Mouse (Mus musculus) left cerebral cortex, postnatal 25 days (tissue): ENCODE results near the gene Gse1. TPM values are rescaled to one million over a fixed set of nuclear protein-coding genes. Genes with fewer than 3 reads are reported as not detected.

ENCODE experiments used
- DNase-seq, 2 experiments: peaks; one replicate each; pipeline ENCODE4 v3.0.0; 2022; ENCODE audit warnings: low spot score in 2 of 2, mixed read lengths in 1 of 2
- intact Hi-C: fragments of 180-260 bp; cut with DNase I; formaldehyde crosslinking; loops from one replicate; pipeline ENCODE4 v1.15.1; 2025
- total RNA-seq, 2 experiments: library from RNA; stranded (reverse); gene quantifications; 2 replicates each; pipeline ENCODE4 v1.2.3; 2021

Gse1 gene
- total RNA-seq, 2 experiments from 2014 or later: 74.2 to 79.4 TPM

- intact Hi-C loops: no loop called here
- DNase-seq: no peak
These were observed 20.1 kb upstream of the Gse1 start for GRCm38 (mm10) chr8:120208113-120208512.

- no peak for DNase-seq
- intact Hi-C loops: no loop called here
These were observed 16.9 kb upstream of the Gse1 start for GRCm38 (mm10) chr8:120211345-120211744.

- intact Hi-C loops: no loop called here
- DNase-seq: no peak
These were observed 15.7 kb upstream of the Gse1 start for GRCm38 (mm10) chr8:120212596-120212995.

GRCm38 (mm10) chr8:120213229-120213628, 15.0 kb upstream of the Gse1 start:
- intact Hi-C loops: no loop called here
- DNase-seq: no peak

GRCm38 (mm10) chr8:120213939-120214338, 14.3 kb upstream of the Gse1 start:
- no peak for DNase-seq
- intact Hi-C loops: no loop called here

- no peak for DNase-seq
- intact Hi-C loops: no loop called here
These were observed 12.7 kb upstream of the Gse1 start for GRCm38 (mm10) chr8:120215416-120216141.

- intact Hi-C loops: no loop called here
- peak in 1 of 2 experiments; percentile 55 for DNase-seq
These were observed 11.1 kb upstream of the Gse1 start for GRCm38 (mm10) chr8:120216855-120217830.

GRCm38 (mm10) chr8:120222548-120222947, 5.7 kb upstream of the Gse1 start:
- intact Hi-C loops: no loop called here
- no peak for DNase-seq

GRCm38 (mm10) chr8:120224521-120225420, 3.5 kb upstream of the Gse1 start:
- DNase-seq: no peak
- intact Hi-C loops: loop anchor here (5.0 kb wide), 1 partner anchor 43 kb away; no protein-coding TSS in a partner anchor

GRCm38 (mm10) chr8:120225421-120226151, 2.7 kb upstream of the Gse1 start:
- intact Hi-C loops: loop anchor here (5.0 kb wide), 1 partner anchor 42 kb away; no protein-coding TSS in a partner anchor
- peak; percentile 75 to 95 for DNase-seq

GRCm38 (mm10) chr8:120226700-120227577, 1.3 kb upstream of the Gse1 start:
- intact Hi-C loops: loop anchor here (5.0 kb wide), 1 partner anchor 40 kb away; no protein-coding TSS in a partner anchor
- no peak for DNase-seq

- intact Hi-C loops: loop anchor here (5.0 kb wide), 1 partner anchor 40 kb away; no protein-coding TSS in a partner anchor
- DNase-seq: no peak
These were observed 729 bp upstream of the Gse1 start for GRCm38 (mm10) chr8:120227578-120227876.

- peak; percentile 62 to 72 for DNase-seq
- intact Hi-C loops: loop anchor here (5.0 kb wide), 1 partner anchor 38 kb away; no protein-coding TSS in a partner anchor
These were observed 721 bp downstream of the Gse1 start for GRCm38 (mm10) chr8:120228781-120229573.

- intact Hi-C loops: loop anchor here (5.0 kb wide), 1 partner anchor 38 kb away; no protein-coding TSS in a partner anchor
- no peak for DNase-seq
These were observed 1.3 kb downstream of the Gse1 start for GRCm38 (mm10) chr8:120229574-120229916.

- no peak for DNase-seq
- intact Hi-C loops: no loop called here
These were observed 1.8 kb downstream of the Gse1 start for GRCm38 (mm10) chr8:120230081-120230480.

- intact Hi-C loops: no loop called here
- DNase-seq: no peak
These were observed 2.7 kb downstream of the Gse1 start for GRCm38 (mm10) chr8:120230715-120231614.
